Mouse (Mus musculus) stomach, embryonic 15.5 days (tissue): Measurements from ENCODE around the gene Kdm1a. TPM values are rescaled to one million over a fixed set of nuclear protein-coding genes. Genes with fewer than 3 reads are reported as not detected.

Experiments
- ATAC-seq: fragments of 200-750 bp; cut with Nextera tagmentation; 2 replicates; pipeline ENCODE4 v1.8.0; 2017; ENCODE audit warnings: low read depth, moderate number of reproducible peaks, moderate TSS enrichment; ENCODE audit not compliant: insufficient read depth, low FRiP score
- H3K27ac ChIP-seq: fragments of 300-500 bp; sonication (generic); 2 replicates; pipeline ENCODE4 v1.5.1; 2015; ENCODE audit warnings: mild to moderate bottlenecking, inconsistent platforms
- H3K27me3 ChIP-seq: fragments of 300-500 bp; sonication (generic); replicated peaks from 2 replicates; pipeline ENCODE4 v1.6.1; 2015; ENCODE audit warnings: inconsistent platforms
- H3K36me3 ChIP-seq: fragments of 300-500 bp; sonication (generic); 2 replicates; pipeline ENCODE4 v1.6.1; 2015; ENCODE audit warnings: inconsistent platforms
- H3K4me1 ChIP-seq: fragments of 300-500 bp; sonication (generic); 2 replicates; pipeline ENCODE4 v1.6.1; 2015; ENCODE audit warnings: inconsistent platforms
- H3K4me2 ChIP-seq: fragments of 300-500 bp; sonication (generic); 2 replicates; pipeline ENCODE4 v1.6.1; 2015; ENCODE audit warnings: mild to moderate bottlenecking, inconsistent platforms
- H3K4me3 ChIP-seq: fragments of 300-500 bp; sonication (generic); replicated peaks from 2 replicates; pipeline ENCODE4 v1.5.1; 2015; ENCODE audit warnings: inconsistent platforms
- H3K9ac ChIP-seq: fragments of 300-500 bp; sonication (generic); 2 replicates; pipeline ENCODE4 v1.6.1; 2015; ENCODE audit warnings: inconsistent platforms
- H3K9me3 ChIP-seq: fragments of 300-500 bp; sonication (generic); 2 replicates; pipeline ENCODE4 v1.6.1; 2016; ENCODE audit warnings: inconsistent platforms
- WGBS: fragments of 180-500 bp; shearing (Covaris S2); methylation state at CpG from one replicate; pipeline ENCODE4 v1.1.7; 2015; 5-methylcytosine and 5-hydroxymethylcytosine counted together
- microRNA-seq: library from miRNA; unstranded; fragments of <30 nt; microRNA quantifications from one replicate; pipeline ENCODE4, GENCODE M21; 2016
- polyA plus RNA-seq: library from polyadenylated mRNA; unstranded; fragments of >200 nt; fragmentation: Nextera tagmentation; extraction: Ambion mirVana; gene quantifications from 2 replicates; pipeline ENCODE4 v1.2.1, GENCODE M21; 2015

Kdm1a gene
- polyA plus RNA-seq, 1 experiment from 2014 or later, result 32.1 TPM

DNA sequence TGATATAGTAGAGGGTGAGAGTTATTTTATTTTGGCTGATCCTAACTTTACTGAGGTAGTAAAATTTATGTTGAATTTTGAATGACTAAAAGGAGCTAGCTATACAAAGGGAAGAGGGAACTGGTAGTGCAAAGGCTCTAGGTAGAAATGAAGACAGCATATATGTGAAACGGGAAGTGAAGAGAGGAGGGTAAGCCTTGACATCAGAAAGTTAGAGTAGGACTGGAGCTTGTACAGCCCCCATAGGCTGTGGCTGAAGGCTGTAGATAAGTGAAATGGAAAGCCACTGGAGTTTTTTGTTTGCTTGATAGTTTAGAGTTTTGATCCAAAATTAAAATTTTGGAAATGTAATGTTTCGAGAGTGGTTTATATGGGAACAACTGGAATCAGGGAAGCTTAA is 83.9 kb downstream of the Kdm1a start:
- Histone ChIP-seq H3K36me3 (no peaks in the 10 kb centered on the region), H3K4me3 (no peak overlapping the region), H3K27ac (no peak overlapping the region), H3K4me1 (no peaks in the 10 kb centered on the region), H3K9ac (no peak overlapping the region), H3K9me3 (no peaks in the 10 kb centered on the region), H3K4me2 (no peak overlapping the region), H3K27me3 (no peaks in the 10 kb centered on the region)
- WGBS, result 83% methylated on average over 2 of the region's 2 CpGs
- ATAC-seq, result no peak

DNA sequence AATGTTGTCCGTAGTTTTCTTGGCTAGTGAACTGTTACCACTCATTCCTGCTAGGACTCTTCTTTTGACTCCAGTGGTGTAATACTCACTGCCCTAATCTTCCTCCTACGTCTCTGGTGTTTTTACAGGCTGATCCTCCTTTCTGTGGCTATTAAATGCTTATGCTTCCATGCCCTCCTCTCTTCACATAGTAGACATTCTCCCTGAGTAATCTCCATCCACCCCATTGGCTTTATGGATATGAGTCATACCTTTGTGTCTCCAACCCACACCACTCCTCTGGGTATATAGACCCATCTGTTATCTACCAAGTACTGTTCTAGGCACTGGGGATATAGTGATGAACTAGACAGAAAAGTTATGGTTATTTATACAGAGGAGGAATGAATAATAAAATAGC is 84.4 kb downstream of the Kdm1a start:
- H3K4me1 ChIP-seq, result 0 out of 2 replicates have a peak, but pooled peaks cover under 1% of the 10 kb centered on the region
- H3K4me3 ChIP-seq, result no peak overlapping the region
- no peaks in the 10 kb centered on the region for H3K9me3 ChIP-seq
- ATAC-seq, result no peak
- no peak overlapping the region for H3K4me2 ChIP-seq
- no peaks in the 10 kb centered on the region for H3K36me3 ChIP-seq
- H3K27ac ChIP-seq, result no peak overlapping the region
- no peak overlapping the region for H3K9ac ChIP-seq
- 82% methylated on average over 2 of the region's 2 CpGs for WGBS
- H3K27me3 ChIP-seq, result no peaks in the 10 kb centered on the region

GRCm38 (mm10) chr4:136512905-136513304 is 89.6 kb downstream of the Kdm1a start:
- no peak for ATAC-seq
- Histone ChIP-seq H3K36me3 (no peaks in the 10 kb centered on the region), H3K27me3 (no peaks in the 10 kb centered on the region), H3K4me1 (peaks cover 10% of the 10 kb centered on the region), H3K27ac (no peak overlapping the region), H3K4me2 (no peak overlapping the region), H3K4me3 (no peak overlapping the region), H3K9me3 (no peaks in the 10 kb centered on the region), H3K9ac (no peak overlapping the region)

DNA sequence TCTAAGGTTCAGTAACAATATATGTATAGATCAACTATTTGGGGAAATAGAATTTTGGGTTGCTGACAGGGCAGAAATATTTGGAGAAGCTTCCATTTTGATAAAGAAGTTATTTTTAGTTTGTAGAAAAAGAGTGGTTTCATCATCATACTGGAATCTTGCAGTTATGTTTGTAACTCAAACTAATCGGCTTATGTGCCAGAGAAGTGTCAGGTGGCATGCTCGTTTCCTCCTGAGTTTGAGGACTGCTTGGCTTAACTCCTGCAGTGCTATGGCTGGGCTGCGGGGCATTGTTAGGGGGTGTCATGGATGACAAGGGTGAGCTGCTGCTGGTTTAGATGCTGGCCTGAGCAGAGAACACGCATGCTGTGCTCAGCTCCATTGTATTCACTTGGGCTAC is 90.8 kb downstream of the Kdm1a start:
- no peak overlapping the region for H3K9ac ChIP-seq
- no peaks in the 10 kb centered on the region for H3K27me3 ChIP-seq
- no peak overlapping the region for H3K27ac ChIP-seq
- no peak for ATAC-seq
- H3K36me3 ChIP-seq, result no peaks in the 10 kb centered on the region
- H3K9me3 ChIP-seq, result no peaks in the 10 kb centered on the region
- 39% methylated on average over 4 of the region's 4 CpGs for WGBS
- peaks cover 10% of the 10 kb centered on the region for H3K4me1 ChIP-seq
- H3K4me2 ChIP-seq, result no peak overlapping the region
- H3K4me3 ChIP-seq, result no peak overlapping the region

DNA sequence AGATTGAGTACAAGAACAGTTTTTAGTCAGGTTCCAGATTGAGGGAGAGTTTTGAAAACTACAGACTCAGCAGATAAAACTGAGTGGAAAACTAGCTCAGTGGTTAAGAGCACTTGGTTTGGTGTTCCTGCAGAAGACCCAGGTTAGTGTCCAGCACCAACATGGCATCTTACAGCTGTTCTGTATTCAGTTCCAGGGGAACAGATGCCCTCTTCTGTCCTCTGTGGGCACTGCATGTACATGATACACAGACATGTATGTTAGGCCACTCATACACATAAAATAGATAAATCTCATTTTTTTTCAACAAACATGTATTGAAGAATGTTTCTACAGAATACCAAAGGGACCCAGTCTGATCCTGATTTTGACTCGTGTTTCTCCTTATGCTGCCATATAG is 92.7 kb downstream of the Kdm1a start:
- no peak overlapping the region for H3K27ac ChIP-seq
- H3K27me3 ChIP-seq, result no peaks in the 10 kb centered on the region
- no peak for ATAC-seq
- no peaks in the 10 kb centered on the region for H3K9me3 ChIP-seq
- H3K4me2 ChIP-seq, result no peak overlapping the region
- H3K36me3 ChIP-seq, result no peaks in the 10 kb centered on the region
- no peak overlapping the region for H3K4me3 ChIP-seq
- WGBS, result 83% methylated on average over 1 of the region's 1 CpGs
- H3K4me1 ChIP-seq, result peaks cover 10% of the 10 kb centered on the region
- H3K9ac ChIP-seq, result no peak overlapping the region

DNA sequence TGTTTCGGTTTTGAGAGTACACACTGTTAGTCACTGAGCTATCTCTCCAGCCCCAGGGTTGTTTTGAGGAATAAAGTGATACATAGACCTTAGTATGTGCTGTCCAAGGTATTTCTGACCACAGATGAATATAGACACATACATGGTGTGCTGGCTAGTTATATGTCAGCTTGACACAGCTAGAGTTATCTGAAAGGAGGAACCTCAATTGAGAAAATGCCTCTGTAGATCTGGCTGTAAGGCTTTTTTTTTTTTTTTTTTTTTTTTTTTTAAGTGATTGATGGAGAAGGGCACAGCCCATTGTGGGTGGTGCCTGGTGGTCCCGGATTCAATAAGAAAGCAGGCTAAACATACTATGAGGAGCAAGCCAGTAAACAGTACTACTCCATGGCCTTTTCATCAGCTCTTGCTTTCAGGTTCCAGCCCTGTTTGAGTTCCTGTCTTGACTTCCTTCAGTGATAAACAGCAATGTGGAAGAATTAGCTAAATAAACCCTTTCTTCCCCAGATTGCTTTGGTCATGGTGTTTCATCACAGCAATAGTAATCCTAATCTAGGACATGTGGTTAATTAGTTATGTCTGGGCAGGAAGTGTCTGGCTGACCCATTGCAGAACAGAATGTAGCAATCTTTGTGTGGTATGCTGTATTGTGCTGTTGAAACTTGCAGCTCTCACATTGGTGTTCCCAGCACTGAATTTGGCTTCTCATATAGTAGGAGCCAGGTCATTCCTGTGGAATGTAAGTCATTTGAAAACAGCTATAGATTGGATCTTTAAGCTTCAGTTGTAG is 96.9 kb downstream of the Kdm1a start:
- no peaks in the 10 kb centered on the region for H3K27me3 ChIP-seq
- no peaks in the 10 kb centered on the region for H3K9me3 ChIP-seq
- no peak overlapping the region for H3K4me3 ChIP-seq
- no peak overlapping the region for H3K4me2 ChIP-seq
- no peaks in the 10 kb centered on the region for H3K36me3 ChIP-seq
- H3K9ac ChIP-seq, result no peak overlapping the region
- no peaks in the 10 kb centered on the region for H3K4me1 ChIP-seq
- no peak overlapping the region for H3K27ac ChIP-seq
- WGBS, result 42% methylated on average over 2 of the region's 2 CpGs
- ATAC-seq, result no peak

Small RNAs within 50 kb of the gene (microRNA-seq; reads per million reads assigned to microRNA genes)
- not detected for gene Gm22180

Other genes with a start within 250 kb of the Kdm1a start
- 0.30 and 0.31 TPM in 2 replicates for gene Htr1d, start 179.2 kb downstream of the Kdm1a start, polyA plus RNA-seq
- 0.32 and 0.41 TPM in 2 replicates for gene 6030445D17Rik, start 140.5 kb downstream of the Kdm1a start, polyA plus RNA-seq
- gene Luzp1, start 133.0 kb downstream of the Kdm1a start, polyA plus RNA-seq, result 106 and 110 TPM in 2 replicates
- not detected in 2 replicates for gene Tex46, start 7.7 kb upstream of the Kdm1a start, polyA plus RNA-seq
- gene Lactbl1, start 19.9 kb upstream of the Kdm1a start, polyA plus RNA-seq, result not detected in 2 replicates
- gene Ephb2, start 233.3 kb upstream of the Kdm1a start, polyA plus RNA-seq, result 8.6 and 10.6 TPM in 2 replicates